Mouse (Mus musculus): ENCODE results near the gene Zfp131.

GRCm38 (mm10) chr13:119723368-119723767, 67.3 kb downstream of the Zfp131 start:
- TF ChIP-seq CTCF (IDR thresholded peaks at IDR 0.05; ENCODE audit: low read depth, low read length) (no peak), POLR2A (IDR thresholded peaks at IDR 0.05; ENCODE audit: borderline replicate concordance, low read depth, low read length) (no peak)
